Mouse (Mus musculus) c-Kit-positive CD71-positive TER-119-negative erythroid progenitor cells, embryonic 14.5 days (primary cell): Measurements from ENCODE around the gene Sh3rf1.

ENCODE experiments used
- DNase-seq: peaks from one replicate; pipeline ENCODE4 v3.0.0-alpha.2; 2013; ENCODE audit warnings: low read depth

Sh3rf1 gene

DNA sequence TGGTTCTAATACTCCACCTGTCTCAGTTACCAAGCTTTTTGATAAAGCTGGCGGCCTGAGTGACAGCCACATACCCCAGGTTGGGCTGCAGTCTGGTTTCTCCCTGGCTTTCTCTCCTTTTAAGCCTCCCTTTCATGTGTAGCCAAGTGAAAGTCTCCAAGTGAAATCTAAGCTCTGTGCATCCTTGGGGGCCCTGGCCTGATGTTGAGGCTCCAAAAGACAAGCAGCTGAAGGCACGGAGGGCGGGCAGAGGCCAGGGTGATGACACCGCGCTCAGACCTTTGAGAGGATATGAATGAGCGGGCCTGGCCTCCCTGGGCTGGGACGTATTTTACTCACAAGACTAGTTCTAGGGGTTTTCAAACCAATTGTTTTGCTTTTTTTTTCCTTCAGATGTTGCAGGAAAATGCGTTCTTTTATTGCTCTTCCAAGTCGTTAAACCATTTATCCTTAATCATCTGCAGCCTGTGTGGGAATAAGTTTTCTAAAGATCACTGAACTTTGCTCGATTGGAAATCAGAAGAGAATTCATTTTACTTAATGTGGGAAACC is 100.8 kb downstream of the Sh3rf1 start:
- DNase-seq = no peak

GRCm38 (mm10) chr8:61325014-61325715 is 101.5 kb downstream of the Sh3rf1 start:
- DNase-seq = no peak

DNA sequence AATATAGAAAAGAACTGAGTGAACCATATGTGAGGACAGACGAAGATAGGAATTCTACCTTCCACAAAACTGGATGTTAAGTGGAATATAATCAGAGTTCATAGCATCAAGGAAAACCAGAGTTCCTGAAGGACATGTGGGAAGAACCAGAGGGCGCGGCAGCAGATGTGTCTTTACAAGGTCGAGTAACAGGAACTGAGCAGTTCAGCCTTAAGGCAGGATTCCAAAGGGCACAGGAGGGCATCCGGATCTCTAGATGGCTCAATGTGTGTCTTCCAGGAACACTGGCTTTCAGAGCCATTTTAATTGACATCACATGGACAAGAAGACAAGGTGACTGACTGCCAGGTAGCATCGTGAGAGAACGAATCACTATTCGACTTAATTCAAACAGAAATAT is 102.6 kb downstream of the Sh3rf1 start:
- DNase-seq = no peak

GRCm38 (mm10) chr8:61327333-61327732 is 103.7 kb downstream of the Sh3rf1 start:
- DNase-seq = no peak

GRCm38 (mm10) chr8:61339629-61340028 is 116.0 kb downstream of the Sh3rf1 start:
- DNase-seq = no peak

- DNase-seq = no peak
These were observed 116.8 kb downstream of the Sh3rf1 start for GRCm38 (mm10) chr8:61340283-61340984.

DNA sequence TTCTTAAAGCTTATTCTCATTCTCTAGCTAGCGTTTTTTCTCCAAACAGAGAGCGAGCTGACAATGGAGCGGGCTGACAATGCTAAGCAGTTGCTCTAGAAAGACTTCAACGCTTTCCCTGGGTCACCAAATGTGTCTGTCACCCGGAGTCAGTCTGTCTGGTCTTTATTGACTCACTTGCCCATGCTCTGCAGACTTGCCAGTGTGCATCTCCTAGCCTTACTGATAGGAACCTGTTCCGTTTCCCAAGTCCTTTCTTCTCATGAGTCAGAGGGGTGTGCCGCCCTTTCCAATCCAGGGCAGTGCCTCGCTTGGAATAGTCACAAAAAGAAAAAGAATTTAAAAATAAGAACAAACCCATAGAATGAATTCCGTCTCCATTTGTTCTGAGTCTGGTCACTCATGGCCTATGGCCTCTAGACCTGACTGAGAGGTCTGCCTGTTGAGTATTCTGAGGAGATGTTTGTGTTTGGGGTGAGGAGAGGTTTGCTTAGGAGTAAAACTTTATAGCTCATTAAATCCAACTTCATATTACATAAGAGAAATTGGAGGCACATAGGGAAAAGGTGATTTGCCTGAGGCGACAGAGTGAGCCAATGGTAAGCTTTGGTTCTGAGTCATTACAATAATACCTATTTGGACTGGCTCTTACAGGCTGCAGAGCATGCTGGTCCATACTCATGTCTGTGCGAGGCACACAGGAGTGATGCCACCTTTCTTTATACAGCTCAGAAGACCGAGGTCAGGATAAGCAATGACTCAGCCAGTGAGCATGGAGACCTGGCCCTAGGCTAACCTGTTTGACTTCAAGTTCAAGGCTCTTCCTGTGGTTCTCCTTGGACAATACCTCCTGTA is 118.1 kb downstream of the Sh3rf1 start:
- no peak for DNase-seq

DNA sequence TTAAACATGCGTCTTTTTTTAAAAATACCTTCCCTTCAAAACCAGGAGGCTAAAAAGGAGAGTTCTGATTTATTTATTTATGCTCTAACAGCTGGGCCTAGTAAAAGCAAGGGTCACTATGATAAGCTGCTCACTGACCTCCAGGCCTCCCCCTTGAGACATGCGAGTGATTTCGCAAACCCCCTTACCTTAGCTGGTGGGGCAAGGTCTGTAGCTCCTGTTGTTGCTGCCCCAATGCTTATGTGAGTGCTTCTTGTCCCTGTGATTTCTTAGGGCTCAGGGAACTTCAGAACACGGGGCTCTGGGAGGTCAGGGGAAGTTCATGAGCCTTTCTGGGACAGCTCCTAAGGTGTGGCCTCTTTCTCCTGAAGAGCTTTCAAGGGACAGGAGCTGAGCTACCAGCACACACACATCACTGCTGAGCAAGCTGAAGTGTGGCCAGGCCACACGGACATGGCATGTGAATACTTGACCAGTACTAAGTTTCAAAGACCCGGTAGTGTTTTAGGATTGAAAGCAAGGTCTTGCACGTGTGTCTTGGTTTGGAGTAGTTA is 118.9 kb downstream of the Sh3rf1 start:
- DNase-seq = no peak

DNA sequence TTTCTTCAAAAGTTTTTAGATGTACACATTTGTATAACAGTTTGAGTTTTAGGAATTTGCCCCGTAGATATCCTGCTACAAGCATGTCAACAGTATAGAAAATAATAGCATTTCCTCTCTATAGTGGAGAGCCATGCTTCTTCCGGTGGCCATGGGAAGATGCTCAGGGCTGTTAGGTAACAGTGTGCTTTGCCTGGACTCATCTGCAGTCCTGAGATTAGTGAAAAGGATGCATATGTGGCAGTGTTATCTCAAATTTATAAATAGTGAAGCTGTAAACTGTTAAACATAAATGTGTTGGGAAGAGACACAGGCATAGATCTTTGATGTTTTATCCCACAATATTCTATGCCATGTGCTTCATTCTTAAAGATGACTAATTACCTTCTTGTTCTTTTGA is 120.8 kb downstream of the Sh3rf1 start:
- DNase-seq = no peak

- DNase-seq = no peak
These were observed 123.3 kb downstream of the Sh3rf1 start for GRCm38 (mm10) chr8:61346941-61347340.

GRCm38 (mm10) chr8:61347526-61347925 is 123.9 kb downstream of the Sh3rf1 start:
- no peak for DNase-seq

GRCm38 (mm10) chr8:61348029-61348428 is 124.4 kb downstream of the Sh3rf1 start:
- no peak for DNase-seq

- no peak for DNase-seq
These were observed 124.8 kb downstream of the Sh3rf1 start for GRCm38 (mm10) chr8:61348518-61348917.

GRCm38 (mm10) chr8:61350443-61350842 is 126.8 kb downstream of the Sh3rf1 start:
- no peak for DNase-seq

DNA sequence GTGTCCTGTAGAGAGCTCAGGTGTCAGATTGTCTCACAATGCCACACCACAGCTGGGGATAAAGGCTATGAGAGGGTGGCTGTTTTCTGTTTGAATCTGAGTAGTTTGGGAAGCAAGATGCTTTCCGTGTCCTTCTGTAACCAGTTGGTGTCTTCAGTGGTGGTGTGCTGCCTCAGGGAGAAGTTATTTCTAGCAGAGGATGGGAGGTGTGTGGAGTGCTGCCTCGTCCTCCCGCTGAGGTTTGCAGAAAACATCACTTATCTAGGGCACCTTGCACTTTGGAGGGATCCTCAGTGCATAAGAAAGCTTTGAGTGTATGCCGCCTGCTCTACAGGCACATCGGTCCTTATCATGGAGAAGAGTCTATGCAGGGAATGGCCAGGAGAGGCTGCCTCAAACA is 128.0 kb downstream of the Sh3rf1 start:
- DNase-seq = no peak

GRCm38 (mm10) chr8:61355503-61355902 is 131.8 kb downstream of the Sh3rf1 start:
- DNase-seq = no peak

- DNase-seq = no peak
These were observed 135.3 kb downstream of the Sh3rf1 start for GRCm38 (mm10) chr8:61359004-61359403.

- no peak for DNase-seq
These were observed 136.2 kb downstream of the Sh3rf1 start for GRCm38 (mm10) chr8:61359851-61360272.

DNA sequence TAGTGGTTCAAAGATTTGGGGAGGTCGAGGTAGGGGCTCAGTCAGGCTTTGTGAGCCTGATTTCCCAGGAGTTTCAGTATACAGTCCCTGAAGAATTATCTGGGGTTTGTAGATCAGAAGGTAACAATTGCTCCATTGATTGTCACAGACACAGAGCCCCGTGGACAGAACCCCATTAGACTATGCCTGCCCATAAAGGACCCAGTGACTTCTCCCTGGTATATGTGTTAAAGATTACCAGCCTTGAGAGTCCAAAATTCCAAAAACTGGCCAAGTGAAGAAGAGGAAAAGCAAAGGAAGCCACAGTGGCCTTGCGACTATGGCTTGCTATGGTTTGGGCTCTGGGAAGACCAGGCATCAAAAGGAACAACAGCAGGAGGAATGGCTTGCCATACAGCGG is 136.7 kb downstream of the Sh3rf1 start:
- no peak for DNase-seq

DNA sequence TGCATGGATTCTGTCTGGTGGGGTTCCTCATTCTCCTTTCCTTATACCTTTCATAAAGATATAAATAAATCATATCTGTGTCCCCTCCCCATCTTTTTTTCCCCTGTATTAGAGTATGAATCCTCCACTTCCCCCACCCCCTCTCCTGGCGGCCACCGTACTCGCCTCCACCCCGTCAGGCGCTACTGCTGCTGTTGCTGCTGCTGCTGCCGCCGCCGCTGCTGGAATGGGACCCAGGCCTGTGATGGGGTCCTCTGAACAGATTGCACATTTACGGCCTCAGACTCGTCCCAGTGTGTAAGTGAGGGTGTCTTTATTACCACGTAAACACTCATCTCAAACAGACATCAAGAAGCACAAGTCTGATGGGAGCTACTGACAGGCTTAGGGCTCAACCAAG is 137.8 kb downstream of the Sh3rf1 start:
- no peak for DNase-seq

DNA sequence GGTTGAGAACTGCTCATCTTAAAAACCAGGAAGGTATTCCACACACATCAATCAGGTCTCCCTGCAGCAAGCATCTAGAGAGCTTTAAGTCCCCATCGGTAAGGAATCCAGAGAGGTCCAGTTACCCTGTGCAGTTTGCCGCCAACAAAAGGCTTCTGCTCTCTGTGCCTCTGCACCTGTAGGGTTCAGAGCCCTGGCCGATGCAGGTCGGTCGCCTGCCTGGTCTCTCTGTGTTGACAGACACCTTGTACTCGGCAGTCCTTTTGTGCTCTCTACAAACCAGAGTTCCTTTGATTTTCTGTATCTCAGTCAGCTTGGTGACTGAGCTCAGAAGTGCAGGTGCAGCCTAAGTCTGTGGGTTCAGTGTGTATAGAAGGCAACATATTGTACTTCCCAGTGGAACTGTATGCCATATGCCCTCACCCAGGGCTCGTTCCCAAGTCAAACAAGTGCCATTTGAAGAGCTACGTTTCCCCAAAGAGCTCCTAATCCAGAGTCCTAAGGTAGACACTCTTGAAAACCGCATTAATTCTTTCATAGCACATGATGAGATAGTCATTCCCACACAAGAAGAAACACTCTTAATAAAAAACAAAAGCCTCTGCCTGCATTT is 138.7 kb downstream of the Sh3rf1 start:
- no peak for DNase-seq

DNA sequence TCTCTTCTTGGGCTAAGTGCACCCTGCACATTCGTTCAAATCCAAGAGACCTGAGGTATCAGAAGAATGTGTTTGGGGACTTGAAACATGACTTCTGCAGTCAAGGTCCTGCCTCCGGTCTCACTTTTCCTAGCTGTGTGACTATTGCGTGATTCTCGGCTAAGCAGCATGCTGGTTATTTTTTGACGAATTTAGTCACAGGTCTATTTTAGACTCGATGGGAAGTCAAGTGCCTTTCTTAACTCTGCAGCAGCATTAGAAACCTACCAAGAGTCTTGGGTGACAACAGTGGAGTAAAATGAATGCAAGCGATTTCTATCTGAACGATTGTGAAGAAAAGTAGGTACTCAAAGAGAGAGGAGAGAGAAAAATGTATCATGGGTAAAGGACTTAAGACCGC is 149.6 kb downstream of the Sh3rf1 start:
- no peak for DNase-seq
